In genomic region chr2:13278114-13278862, GRCm38 (mm10) we compare ENCODE assay signal across 8 mouse cellular contexts. TPM values are rescaled to one million over a fixed set of nuclear protein-coding genes. Genes with fewer than 3 reads are reported as not detected.
DNase-seq lines count a peak whose midpoint lies in the region; ATAC-seq and TF ChIP-seq lines count a peak whose summit lies in the region.

No protein-coding gene starts in this region.

- peak; percentile 24; the same call in 1 of the 2 replicates for ATAC-seq in cerebellum, adult (ENCODE audit: insufficient number of reproducible peaks, low FRiP score, low TSS enrichment)
- no peak for ATAC-seq in lung, postnatal 0 days
- ATAC-seq in hematopoietic stem cell, adult 5-6 weeks (replicated peaks in 1 of 2; ENCODE audit: insufficient read depth in 1 of 2, low FRiP score in 2 of 2, low TSS enrichment in 1 of 2, low read depth in 1 of 2, poor library complexity in 2 of 2, severe bottlenecking in 2 of 2), result peak; percentile 37 to 67; a peak in 2 of 4 replicates

- no peak overlapping the region for H3K9ac ChIP-seq in lung, postnatal 0 days (replicated peaks; ENCODE audit: low read depth)

- H3K27me3 ChIP-seq in lung, postnatal 0 days (replicated peaks; ENCODE audit: insufficient read depth, low read length), result no peaks in the 10 kb centered on the region

- H3K4me2 ChIP-seq in lung, postnatal 0 days (replicated peaks; ENCODE audit: low read depth, low read length), result no peak overlapping the region

- no peak for DNase-seq in cerebellum, adult 9-11 months
- peak; percentile 82 for DNase-seq in lung, postnatal 0 days (ENCODE audit: low spot score)
- no peak for DNase-seq in lung, postnatal 4 days
- DNase-seq in naive thymus-derived CD4-positive, alpha-beta T cell, adult 2 months (ENCODE audit: low read depth), result peak; percentile 64
- no peak for DNase-seq in frontal cortex, postnatal 10 days (ENCODE audit: low spot score in 2 of 2)
- DNase-seq in kidney, postnatal 36 days, result no peak

- TF ChIP-seq CTCF in lung, postnatal 0 days (IDR thresholded peaks at IDR 0.05), result peak; percentile 79

- no peak overlapping the region for H3K4me3 ChIP-seq in lung, postnatal 0 days (ENCODE audit: low read depth, low read length)

- TF ChIP-seq EP300 in lung, postnatal 0 days (IDR thresholded peaks at IDR 0.05), result no peak

- H3K9me3 ChIP-seq in lung, postnatal 0 days (ENCODE audit: low read length), result no peaks in the 10 kb centered on the region

- H3K4me1 ChIP-seq in lung, postnatal 0 days (ENCODE audit: insufficient read depth, low read depth, low read length), result no peaks in the 10 kb centered on the region

- no peak overlapping the region for H3K27ac ChIP-seq in lung, postnatal 0 days (ENCODE audit: low read length)

- no peaks in the 10 kb centered on the region for H3K36me3 ChIP-seq in lung, postnatal 0 days (ENCODE audit: insufficient read depth, low read length)

- 47% methylated on average over 10 of the region's 10 CpGs for WGBS in lung, postnatal 0 days

RNA-seq across cellular contexts. Expression of gene Rsu1, which starts 7.1 kb away (rescaled TPM):
- 158 and 187 TPM in 2 replicates for polyA plus RNA-seq in lung, postnatal 0 days (2015; fragmentation: Nextera tagmentation; extraction: Ambion mirVana)
- 133 and 140 TPM in 2 replicates for total RNA-seq in hematopoietic stem cell, adult 5-6 weeks (2017)

Comparison
In these comparisons a context has a peak if more than half of its experiments do, and no peak if none do; other contexts are left out.
1. DNase-seq: peak in lung, postnatal 0 days (single experiment) and naive thymus-derived CD4-positive, alpha-beta T cell, adult 2 months (single experiment); none in cerebellum, adult 9-11 months (single experiment), lung, postnatal 4 days (0 of 2), frontal cortex, postnatal 10 days (0 of 2) and kidney, postnatal 36 days (0 of 2).